Mouse (Mus musculus) urinary bladder, postnatal 36 days (tissue): ENCODE results near the gene Gm12830.

Source experiments
- DNase-seq, 2 experiments: peaks; one replicate each; pipeline ENCODE4 v3.0.0; 2022; ENCODE audit warnings: low spot score in 2 of 2, mixed read lengths in 1 of 2

The Gm12830 gene

DNA sequence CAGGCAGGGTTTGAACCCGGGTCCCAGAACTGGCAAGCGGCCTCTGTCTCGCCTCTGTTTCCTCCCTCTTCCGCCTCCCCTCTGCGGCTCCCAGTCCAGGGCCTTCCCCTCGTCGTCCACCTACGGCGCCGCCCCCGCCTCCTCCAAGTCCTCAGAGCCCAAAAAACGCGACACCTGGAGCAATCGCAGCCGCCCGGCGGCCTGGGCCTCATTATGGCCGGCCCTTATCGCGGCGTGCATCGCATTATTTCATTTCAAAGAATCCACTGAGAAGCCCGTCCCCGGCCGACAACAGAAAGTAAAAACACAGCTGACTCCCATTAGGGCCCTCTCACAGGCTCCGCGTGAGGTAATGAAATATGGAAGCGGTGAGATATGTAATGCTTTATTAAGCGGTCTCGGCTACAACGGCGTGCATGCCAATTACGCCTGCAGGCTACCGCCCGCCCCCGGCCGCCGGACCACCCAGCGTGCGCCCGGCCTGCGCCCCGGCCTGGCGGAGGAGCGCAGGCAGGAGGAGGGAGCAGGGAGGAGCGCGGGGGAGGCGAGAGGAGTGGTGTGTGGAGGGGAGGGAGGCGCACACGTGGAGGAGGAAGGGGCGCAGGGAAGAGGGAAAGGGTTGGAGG, at the start of gene Gm12830:
Gene Gm12830, plus strand, starts transcription at position 156 of the 626 bp plus-strand sequence.
- DNase-seq: peak; percentile 41 to 45

- no peak for DNase-seq
Measured at GRCm38 (mm10) chr4:114773316-114773715, 48.2 kb upstream of the Gm12830 start.

DNA sequence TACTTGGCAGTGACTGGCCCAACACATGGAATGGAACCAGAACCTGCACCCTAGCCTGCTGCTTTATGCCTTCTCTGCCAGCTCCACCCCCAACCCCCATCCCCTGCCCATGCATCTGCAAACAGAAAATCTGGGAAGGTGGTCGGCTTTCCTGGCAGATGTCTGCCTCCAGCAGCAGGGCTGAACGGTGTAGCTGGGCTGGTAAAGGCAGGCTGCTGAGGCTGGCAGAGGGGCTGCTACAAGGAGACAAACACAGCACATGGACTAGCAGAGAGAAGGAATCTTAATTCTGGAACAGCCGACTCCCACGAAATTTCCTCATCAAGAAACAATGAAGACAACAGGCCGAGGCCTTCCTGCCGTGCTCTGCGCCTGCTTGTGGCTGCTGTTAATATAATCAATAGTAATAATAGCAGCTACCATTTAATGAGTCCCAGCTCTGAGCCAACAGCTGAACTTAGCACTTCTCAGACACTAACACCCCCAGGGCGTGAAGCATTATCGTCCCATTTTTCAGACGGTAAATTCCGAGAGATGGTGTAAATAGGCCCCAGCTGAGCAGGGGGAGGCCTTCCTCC, 43.8 kb upstream of the Gm12830 start:
- DNase-seq: no peak

DNA sequence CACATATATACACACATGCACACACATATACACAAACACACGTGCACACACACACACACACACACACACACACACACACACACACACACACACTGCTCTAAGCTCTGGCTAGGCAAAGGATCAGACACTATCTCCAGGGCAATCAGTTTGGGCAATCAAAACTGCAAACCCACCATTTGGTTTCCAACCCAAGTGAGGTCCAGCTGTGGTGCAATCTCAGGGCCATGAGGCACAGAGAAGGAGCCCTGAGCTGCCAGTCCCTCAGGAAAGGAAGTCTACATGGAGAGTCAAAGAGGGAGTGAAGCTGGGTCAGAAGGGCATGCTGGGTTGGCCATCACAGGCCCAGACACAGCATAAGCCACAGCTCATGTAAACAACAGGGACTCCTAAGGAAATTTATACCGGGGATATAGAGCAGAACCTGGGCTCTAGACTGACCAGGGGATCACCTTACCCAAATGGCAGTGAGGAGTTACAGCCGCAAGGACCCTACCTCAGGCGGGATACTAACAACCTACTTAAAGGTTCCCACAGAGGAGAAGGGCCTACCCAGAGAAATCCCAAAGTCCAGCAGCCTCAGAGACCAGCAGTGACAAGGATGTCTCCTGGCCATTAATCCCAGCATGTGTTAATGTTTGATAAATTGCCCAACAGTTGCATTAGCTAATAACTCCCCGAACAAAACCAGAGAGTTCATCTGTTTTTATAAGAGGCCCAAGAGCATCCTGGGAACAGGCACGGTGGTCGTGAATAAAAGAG, 42.6 kb upstream of the Gm12830 start:
- DNase-seq: peak in 1 of 2 experiments; percentile 10

DNA sequence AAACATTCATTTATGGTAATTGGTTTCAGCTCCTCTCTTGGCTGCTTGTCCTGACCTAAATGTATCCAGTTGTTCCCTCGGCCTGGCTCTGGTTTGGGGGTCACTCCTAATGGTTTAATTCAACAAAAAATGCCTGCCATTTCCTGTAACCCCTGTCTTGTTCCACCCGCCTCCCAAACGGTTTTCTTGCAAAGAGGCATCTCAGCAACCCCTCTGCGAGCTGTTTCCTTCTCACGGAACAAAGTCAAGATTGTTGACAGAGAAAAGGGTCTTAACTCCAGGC, 42.1 kb upstream of the Gm12830 start:
- DNase-seq: no peak

- DNase-seq: peak; percentile 17 to 20
Measured at GRCm38 (mm10) chr4:114779758-114780546, 41.6 kb upstream of the Gm12830 start.

GRCm38 (mm10) chr4:114782851-114783250, 38.7 kb upstream of the Gm12830 start:
- DNase-seq: no peak

DNA sequence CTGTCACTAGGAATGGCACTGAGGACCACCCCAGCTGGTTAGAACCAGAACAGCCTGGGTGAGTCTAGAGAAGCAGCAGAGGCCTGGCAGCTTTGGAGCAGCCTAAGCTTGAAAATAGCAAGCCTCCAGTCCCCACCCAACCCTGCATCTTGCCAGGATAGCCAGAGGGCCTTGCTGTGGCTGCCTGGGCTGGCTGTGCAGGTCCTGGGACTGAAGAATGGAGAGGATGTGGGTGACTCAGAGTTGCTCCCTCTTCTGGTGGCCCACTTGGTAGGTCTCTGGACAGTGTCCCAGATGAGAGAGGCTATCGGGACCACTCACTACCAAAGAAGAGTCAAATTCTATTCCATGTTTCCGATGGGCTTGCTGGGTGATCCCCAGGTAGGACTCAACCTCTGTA, 36.8 kb upstream of the Gm12830 start:
- no peak for DNase-seq

DNA sequence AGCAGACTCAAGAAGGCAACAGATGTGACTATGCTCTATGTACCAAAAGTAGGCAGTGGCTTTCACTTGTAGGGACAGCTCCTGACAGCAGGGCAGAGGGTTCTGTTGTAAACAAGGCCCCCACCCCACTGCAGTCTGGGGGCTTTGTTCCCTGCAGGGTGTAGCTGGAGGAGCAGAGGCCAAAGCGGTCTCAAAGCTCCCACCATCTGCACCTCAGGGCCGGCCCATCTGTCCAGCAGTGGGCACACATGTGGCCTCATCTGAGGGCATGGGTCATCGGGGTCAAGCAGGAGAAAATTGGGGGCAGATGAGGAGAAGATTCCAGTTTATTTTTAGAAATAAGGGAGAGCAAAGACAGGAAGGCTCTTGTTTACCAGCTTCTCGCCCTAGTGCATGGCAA, 32.7 kb upstream of the Gm12830 start:
- DNase-seq: no peak

DNA sequence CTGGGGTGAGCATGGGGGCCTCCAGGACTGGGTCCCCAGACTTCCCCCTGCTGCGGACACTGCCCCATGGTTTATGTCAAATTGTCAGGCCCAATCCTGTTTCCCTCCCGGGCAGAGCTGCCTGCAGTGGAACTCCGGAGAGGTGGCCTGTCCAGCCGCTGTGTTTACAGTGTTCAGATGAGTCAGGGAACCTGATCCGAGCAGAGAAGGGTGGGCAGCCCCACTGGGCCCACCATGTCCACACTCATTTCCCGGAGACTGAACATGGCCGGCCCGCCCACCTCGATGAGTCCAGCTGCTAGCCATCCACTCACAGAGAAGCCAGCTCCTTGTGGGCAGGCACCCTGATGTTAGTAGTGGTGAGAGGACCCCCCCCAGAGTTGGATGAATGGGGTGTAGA, 29.9 kb upstream of the Gm12830 start:
- DNase-seq: no peak

DNA sequence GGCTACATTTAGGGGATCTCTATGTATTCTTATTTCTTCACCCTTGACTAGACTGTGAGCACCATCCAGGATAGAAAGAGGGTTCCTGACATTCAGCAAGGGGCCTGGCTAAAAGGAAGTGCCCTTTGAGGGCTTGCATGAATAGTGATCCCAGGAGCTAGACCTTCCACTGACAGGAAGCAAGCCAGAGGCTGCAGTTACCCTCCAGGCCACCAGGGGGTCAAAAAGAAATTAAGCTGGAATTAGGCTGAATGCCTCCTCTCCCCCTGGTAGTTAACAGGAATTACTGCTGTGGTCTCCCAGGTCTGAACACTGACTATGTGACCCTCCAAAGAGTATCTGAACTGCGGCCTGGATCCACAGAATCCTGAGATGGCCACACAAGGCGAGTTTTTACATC, 27.7 kb upstream of the Gm12830 start:
- no peak for DNase-seq

GRCm38 (mm10) chr4:114797254-114797914, 24.1 kb upstream of the Gm12830 start:
- DNase-seq: no peak

GRCm38 (mm10) chr4:114798041-114798624, 23.4 kb upstream of the Gm12830 start:
- DNase-seq: no peak

DNA sequence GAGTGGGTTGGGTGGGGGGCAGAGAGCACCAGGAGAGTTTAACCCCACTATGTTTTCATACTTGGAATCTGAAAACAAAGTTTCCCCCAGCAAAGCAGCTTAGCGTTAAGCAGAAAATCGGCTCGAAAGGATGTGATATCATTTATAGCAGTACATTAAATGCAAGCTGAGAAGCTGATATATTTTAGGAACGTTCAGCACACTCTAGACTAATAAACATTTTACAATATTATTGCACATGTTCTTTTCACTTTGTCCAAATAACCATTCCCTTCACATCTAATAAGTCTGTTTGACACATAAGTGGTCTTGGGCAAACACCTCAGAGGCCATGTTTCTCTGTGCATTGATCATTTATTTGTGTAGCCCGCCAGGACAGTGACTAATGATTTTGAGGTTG, 17.4 kb upstream of the Gm12830 start:
- DNase-seq: no peak

- peak in 1 of 2 experiments; percentile 15 for DNase-seq
Measured at GRCm38 (mm10) chr4:114818963-114819702, 2.4 kb upstream of the Gm12830 start.

DNA sequence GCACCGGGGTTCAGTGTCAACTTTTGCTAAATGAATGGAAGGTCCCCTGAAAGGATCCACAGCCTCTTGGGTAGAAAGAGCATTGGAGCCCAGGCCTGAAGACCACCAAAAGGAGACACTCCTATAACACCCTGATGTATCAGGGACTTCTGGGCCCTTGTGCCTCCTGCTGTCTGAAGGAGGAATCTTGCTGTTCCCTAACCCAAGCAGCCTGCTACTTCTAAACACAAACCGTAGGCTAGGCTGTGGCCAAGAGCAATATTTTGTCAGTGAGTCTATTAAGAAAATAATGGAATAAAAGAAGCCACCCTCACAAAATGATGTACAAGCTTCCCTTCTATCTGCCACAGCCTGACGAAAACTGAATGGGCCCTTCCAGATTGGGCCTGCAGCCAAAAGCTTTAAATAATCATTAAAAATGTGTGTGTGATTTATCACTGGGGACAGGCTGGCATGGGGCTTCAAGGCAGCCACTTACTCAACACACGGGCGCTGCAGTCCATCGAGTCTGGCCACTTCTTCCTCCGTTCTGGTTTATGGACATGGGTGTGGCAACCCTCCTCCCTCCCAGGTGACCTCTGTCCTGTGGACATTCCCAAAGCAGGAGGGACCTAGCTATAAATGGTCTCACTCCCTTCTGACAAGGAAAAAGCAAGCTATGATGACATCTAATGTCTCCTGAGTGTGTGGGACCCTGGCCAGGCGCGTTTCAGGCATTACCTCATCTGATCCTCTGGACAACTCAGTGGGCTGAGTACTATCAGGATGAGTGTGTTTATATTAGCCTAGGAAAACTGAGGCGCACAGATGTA, 13.5 kb downstream of the Gm12830 start:
- peak; percentile 10 to 11 for DNase-seq

DNA sequence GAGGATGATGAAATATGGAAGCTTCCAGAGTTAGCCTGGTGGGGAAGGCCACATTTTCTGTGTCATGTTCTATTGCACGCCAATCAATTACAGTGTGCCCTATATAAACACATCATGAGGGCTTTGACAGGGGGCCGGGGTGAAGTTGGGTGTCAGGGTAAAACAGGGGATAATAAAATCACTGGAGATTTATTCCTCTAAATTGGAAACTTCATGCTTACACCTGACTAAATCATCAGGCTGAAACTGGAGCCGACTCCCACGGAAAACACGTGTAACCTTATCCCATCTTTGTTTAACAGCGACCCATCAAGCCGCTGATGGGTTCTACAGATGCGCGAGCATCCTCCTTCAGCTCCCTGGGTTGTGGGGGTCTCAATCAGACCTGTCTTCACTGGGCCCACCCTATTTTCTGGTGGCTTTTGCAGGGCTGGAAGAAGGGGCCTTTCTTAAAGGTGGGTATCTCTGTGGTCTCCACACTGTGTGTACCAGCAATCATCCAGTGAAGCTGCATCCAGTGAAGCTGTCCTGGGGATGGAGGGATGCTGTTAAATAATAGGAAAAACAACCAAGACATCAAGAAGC, 19.9 kb downstream of the Gm12830 start:
- no peak for DNase-seq

GRCm38 (mm10) chr4:114842376-114842960, 20.9 kb downstream of the Gm12830 start:
- no peak for DNase-seq

GRCm38 (mm10) chr4:114843097-114843721, 21.7 kb downstream of the Gm12830 start:
- DNase-seq: no peak
